Mouse (Mus musculus) CH12.LX (cell line): Measurements from ENCODE around the gene 4921517D22Rik. TPM values are rescaled to one million over a fixed set of nuclear protein-coding genes. Genes with fewer than 3 reads are reported as not detected.

Experiments
- DNase-seq: peaks from one replicate; pipeline ENCODE4 v3.0.0-alpha.2; 2013; ENCODE audit errors: extremely low read depth
- H3K27ac ChIP-seq: 2 replicates; pipeline ENCODE4 v1.5.1; 2012; ENCODE audit warnings: low read depth, mild to moderate bottlenecking, control low read depth, moderate library complexity; ENCODE audit not compliant: insufficient read depth
- H3K27me3 ChIP-seq: replicated peaks from 2 replicates; pipeline ENCODE3; 2012; ENCODE audit warnings: inconsistent platforms
- H3K36me3 ChIP-seq, 2 experiments: replicated peaks in 1 of 2; 2 replicates each; pipeline versions ENCODE3 to v1.6.1; 2012; ENCODE audit warnings: inconsistent platforms in 1 of 2, low read length in 1 of 2, mild to moderate bottlenecking in 1 of 2, mixed read lengths in 1 of 2, moderate library complexity in 1 of 2; ENCODE audit not compliant: control insufficient read depth in 1 of 2, insufficient read depth in 1 of 2
- H3K4me1 ChIP-seq, 2 experiments: 2 replicates each; pipeline ENCODE4 v1.6.1; 2012; ENCODE audit warnings: inconsistent platforms in 1 of 2, moderate library complexity in 1 of 2; ENCODE audit not compliant: insufficient read depth in 2 of 2, control insufficient read depth in 1 of 2
- H3K4me2 ChIP-seq: 2 replicates; pipeline ENCODE4 v1.6.1; 2012; ENCODE audit warnings: low read depth, mild to moderate bottlenecking, control low read depth; ENCODE audit not compliant: poor library complexity, insufficient read depth, severe bottlenecking
- H3K4me3 ChIP-seq, 3 experiments: fragments of 150-350 bp in 1 of 3; sonication (generic) in 1 of 3; replicated peaks in 1 of 3; 2 replicates each; pipeline versions ENCODE3 to v1.5.1; 2011 to 2012; ENCODE audit warnings: low read depth in 2 of 3, low read length in 2 of 3, mild to moderate bottlenecking in 2 of 3, moderate library complexity in 2 of 3, control low read depth in 1 of 3, improper control_type of control experiment in 1 of 3, inconsistent platforms in 1 of 3, mixed read lengths in 1 of 3; ENCODE audit not compliant: poor library complexity in 1 of 3
- H3K79me2 ChIP-seq: replicated peaks from 2 replicates; pipeline ENCODE4 v1.6.1; 2012; ENCODE audit warnings: mild to moderate bottlenecking, moderate library complexity; ENCODE audit not compliant: control insufficient read depth, poor library complexity, insufficient read depth, severe bottlenecking; ENCODE audit errors: extremely low read depth
- H3K9ac ChIP-seq: 2 replicates; pipeline ENCODE4 v1.6.1; 2012; ENCODE audit warnings: low read depth, mild to moderate bottlenecking, control low read depth, moderate library complexity; ENCODE audit not compliant: insufficient read depth
- H3K9me3 ChIP-seq: replicated peaks from 2 replicates; pipeline ENCODE3; 2012; ENCODE audit warnings: low read length, inconsistent platforms, mixed read lengths
- BHLHE40 ChIP-seq: IDR thresholded peaks from 2 replicates; pipeline ENCODE4 v1.6.1; 2011; ENCODE audit warnings: mild to moderate bottlenecking, low read depth, low read length, improper control_type of control experiment
- CHD1 ChIP-seq: IDR thresholded peaks from 2 replicates; pipeline ENCODE4 v1.6.1; 2012; ENCODE audit warnings: low read depth, low read length, improper control_type of control experiment, inconsistent platforms
- E2F4 ChIP-seq: IDR thresholded peaks from 2 replicates; pipeline ENCODE4 v1.6.1; 2011; ENCODE audit warnings: low read depth, low read length, improper control_type of control experiment; ENCODE audit not compliant: insufficient replicate concordance
- ELF1 ChIP-seq: IDR thresholded peaks from 2 replicates; pipeline ENCODE4 v1.6.1; 2014; ENCODE audit warnings: low read depth, mild to moderate bottlenecking, inconsistent platforms, low read length, improper control_type of control experiment
- ETS1 ChIP-seq: conservative IDR thresholded peaks from 2 replicates; pipeline ENCODE4 v1.6.1; 2012; ENCODE audit warnings: low read depth, mild to moderate bottlenecking, inconsistent platforms, low read length, improper control_type of control experiment, moderate library complexity
- GABPA ChIP-seq: IDR thresholded peaks from 2 replicates; pipeline ENCODE4 v1.6.1; 2012; ENCODE audit warnings: low read depth, low read length, improper control_type of control experiment, inconsistent platforms; ENCODE audit not compliant: insufficient replicate concordance
- JUND ChIP-seq: conservative IDR thresholded peaks from 2 replicates; pipeline ENCODE4 v1.6.1; 2011; ENCODE audit warnings: low read depth, low read length, improper control_type of control experiment
- KAT2A ChIP-seq: IDR thresholded peaks from 2 replicates; pipeline ENCODE4 v1.6.1; 2012; ENCODE audit warnings: low read length, improper control_type of control experiment, inconsistent platforms; ENCODE audit not compliant: insufficient replicate concordance
- MAZ ChIP-seq: IDR thresholded peaks from 2 replicates; pipeline ENCODE4 v1.6.1; 2012; ENCODE audit warnings: low read depth, mild to moderate bottlenecking, inconsistent platforms, low read length, improper control_type of control experiment, moderate library complexity
- MEF2A ChIP-seq: IDR thresholded peaks from 2 replicates; pipeline ENCODE4 v1.6.1; 2014; ENCODE audit warnings: low read depth, mild to moderate bottlenecking, inconsistent platforms, low read length, improper control_type of control experiment, borderline replicate concordance
- NELFE ChIP-seq: IDR thresholded peaks from 2 replicates; pipeline ENCODE4 v1.6.1; 2011; ENCODE audit warnings: low read depth, low read length, improper control_type of control experiment
- SMC3 ChIP-seq: IDR thresholded peaks from 2 replicates; pipeline ENCODE4 v1.6.1; 2011; ENCODE audit warnings: low read depth, low read length, improper control_type of control experiment
- TBP ChIP-seq: conservative IDR thresholded peaks from 2 replicates; pipeline ENCODE4 v1.6.1; 2011; ENCODE audit warnings: low read depth, low read length, improper control_type of control experiment
- UBTF ChIP-seq: IDR thresholded peaks from 2 replicates; pipeline ENCODE4 v1.6.1; 2012; ENCODE audit warnings: low read depth, mild to moderate bottlenecking, inconsistent platforms, low read length, improper control_type of control experiment, moderate library complexity
- ZC3H11A ChIP-seq: IDR thresholded peaks from 2 replicates; pipeline ENCODE4 v1.6.1; 2012; ENCODE audit warnings: low read depth, mild to moderate bottlenecking, inconsistent platforms, low read length, improper control_type of control experiment
- ZKSCAN1 ChIP-seq: IDR thresholded peaks from 2 replicates; pipeline ENCODE4 v1.6.1; 2012; ENCODE audit warnings: low read depth, inconsistent platforms, low read length, improper control_type of control experiment, borderline replicate concordance
- ZMIZ1 ChIP-seq: IDR thresholded peaks from 2 replicates; pipeline ENCODE4 v1.6.1; 2012; ENCODE audit warnings: low read depth, mild to moderate bottlenecking, inconsistent platforms, low read length, improper control_type of control experiment
- dilution Hi-C: fragments of 300-500 bp; cut with MboI; formaldehyde crosslinking; loops from 2 replicates; pipeline ENCODE4 v1.14.3; 2020; ENCODE audit warnings: low sequenced_read_pairs; ENCODE audit not compliant: extremely low pct_unique_long_range_greater_than_20kb, extremely low pct_ligation_motif_present
- in situ Hi-C: fragments of 300-500 bp; cut with MboI; formaldehyde crosslinking; loops from 3 replicates; pipeline ENCODE4 v1.14.3; 2019; ENCODE audit warnings: low sequenced_read_pairs, low pct_ligation_motif_present, low pct_unique_long_range_greater_than_20kb, mixed read lengths
- polyA plus RNA-seq: library from polyadenylated mRNA; unstranded; fragments of >175 nt; gene quantifications from 2 replicates; pipeline ENCODE4 v1.2.1, GENCODE M21; 2012; ENCODE audit warnings: low read depth; ENCODE audit not compliant: insufficient read length
- total RNA-seq, 2 experiments: library from RNA; depleted of rRNA; stranded (reverse); fragments of 300-350 nt in 1 of 2; fragments of >200 nt in 1 of 2; gene quantifications; 2 replicates each; pipeline ENCODE4 v1.2.3; 2012 to 2014

4921517D22Rik gene
- total and polyA plus RNA-seq, 3 experiments = not detected

DNA sequence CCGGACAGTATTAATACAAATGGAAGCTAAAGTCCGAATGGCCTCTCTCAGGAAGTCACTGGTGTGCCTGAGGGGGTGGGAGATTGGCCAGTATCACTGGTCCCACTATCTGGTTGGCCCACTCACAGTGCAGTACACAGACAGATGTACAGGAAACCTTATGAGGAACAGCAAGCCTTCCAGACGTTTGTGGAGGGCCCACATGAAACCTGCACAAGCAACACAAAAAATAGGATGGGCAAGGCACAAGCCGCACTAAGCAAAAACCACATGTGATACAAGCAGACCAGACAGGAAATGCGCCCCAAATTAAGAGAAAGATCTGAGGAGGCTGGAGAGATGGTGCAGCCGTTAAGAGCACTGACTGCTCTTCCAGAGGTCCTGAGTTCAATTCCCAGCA, 21.7 kb downstream of the 4921517D22Rik start:
- DNase-seq = no peak
- dilution Hi-C loops = no loop called here
- in situ Hi-C loops = no loop called here
- H3K9ac ChIP-seq = no peak overlapping the region
- H3K27ac ChIP-seq = no peak overlapping the region
- H3K36me3 ChIP-seq = peaks cover 0 to 14% of the 10 kb centered on the region in 2 experiments
- no peaks in the 10 kb centered on the region for H3K9me3 ChIP-seq
- no peak for TF ChIP-seq MAZ
- no peak for TF ChIP-seq NELFE
- no peak for TF ChIP-seq ZKSCAN1
- TF ChIP-seq CHD1 = no peak
- TF ChIP-seq SMC3 = no peak
- no peak for TF ChIP-seq JUND
- TF ChIP-seq KAT2A = no peak
- TF ChIP-seq UBTF = no peak
- no peak for TF ChIP-seq ETS1
- TF ChIP-seq ELF1 = no peak
- TF ChIP-seq BHLHE40 = no peak
- no peak for TF ChIP-seq TBP
- no peak for TF ChIP-seq ZC3H11A
- no peak for TF ChIP-seq MEF2A
- TF ChIP-seq GABPA = no peak
- TF ChIP-seq E2F4 = no peak
- no peaks in the 10 kb centered on the region for H3K27me3 ChIP-seq
- H3K79me2 ChIP-seq = no peaks in the 10 kb centered on the region
- H3K4me3 ChIP-seq = no peak overlapping the region
- H3K4me2 ChIP-seq = no peak overlapping the region
- peaks cover 5 to 40% of the 10 kb centered on the region in 2 experiments; a peak in 3 of 4 replicates for H3K4me1 ChIP-seq

DNA sequence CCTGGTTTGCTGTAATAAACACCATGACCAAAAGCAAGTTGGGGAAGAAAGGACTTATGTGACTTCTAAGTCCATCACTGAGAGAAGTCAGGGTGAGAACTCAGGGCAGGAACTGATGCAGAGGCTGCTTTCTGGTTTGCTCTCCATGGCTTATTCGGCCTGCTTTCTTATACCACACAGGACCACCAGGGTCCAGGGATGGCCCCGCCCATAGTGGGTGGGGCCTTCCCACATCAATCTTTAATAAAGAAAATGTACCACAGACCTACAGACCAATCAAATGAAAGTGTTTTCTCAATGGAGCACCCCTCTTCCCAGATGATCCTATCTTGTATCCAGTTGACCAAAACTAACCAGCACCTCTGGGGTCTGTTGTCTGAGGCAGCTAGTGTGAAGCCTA, 22.4 kb downstream of the 4921517D22Rik start:
- no peak for TF ChIP-seq TBP
- TF ChIP-seq ZMIZ1 = no peak
- no peak for TF ChIP-seq SMC3
- Histone ChIP-seq H3K9me3 (no peaks in the 10 kb centered on the region), H3K79me2 (no peaks in the 10 kb centered on the region), H3K27ac (no peak overlapping the region), H3K4me1 (peaks cover 5 to 42% of the 10 kb centered on the region in 2 experiments; a peak in 3 of 4 replicates), H3K36me3 (peaks cover 0 to 18% of the 10 kb centered on the region in 2 experiments), H3K4me3 (no peak overlapping the region), H3K27me3 (no peaks in the 10 kb centered on the region), H3K9ac (no peak overlapping the region), H3K4me2 (no peak overlapping the region)
- dilution Hi-C loops (no loop called here), in situ Hi-C loops (no loop called here)
- DNase-seq = no peak
